Mouse (Mus musculus): ENCODE measurements around the gene Rrp8.

DNA sequence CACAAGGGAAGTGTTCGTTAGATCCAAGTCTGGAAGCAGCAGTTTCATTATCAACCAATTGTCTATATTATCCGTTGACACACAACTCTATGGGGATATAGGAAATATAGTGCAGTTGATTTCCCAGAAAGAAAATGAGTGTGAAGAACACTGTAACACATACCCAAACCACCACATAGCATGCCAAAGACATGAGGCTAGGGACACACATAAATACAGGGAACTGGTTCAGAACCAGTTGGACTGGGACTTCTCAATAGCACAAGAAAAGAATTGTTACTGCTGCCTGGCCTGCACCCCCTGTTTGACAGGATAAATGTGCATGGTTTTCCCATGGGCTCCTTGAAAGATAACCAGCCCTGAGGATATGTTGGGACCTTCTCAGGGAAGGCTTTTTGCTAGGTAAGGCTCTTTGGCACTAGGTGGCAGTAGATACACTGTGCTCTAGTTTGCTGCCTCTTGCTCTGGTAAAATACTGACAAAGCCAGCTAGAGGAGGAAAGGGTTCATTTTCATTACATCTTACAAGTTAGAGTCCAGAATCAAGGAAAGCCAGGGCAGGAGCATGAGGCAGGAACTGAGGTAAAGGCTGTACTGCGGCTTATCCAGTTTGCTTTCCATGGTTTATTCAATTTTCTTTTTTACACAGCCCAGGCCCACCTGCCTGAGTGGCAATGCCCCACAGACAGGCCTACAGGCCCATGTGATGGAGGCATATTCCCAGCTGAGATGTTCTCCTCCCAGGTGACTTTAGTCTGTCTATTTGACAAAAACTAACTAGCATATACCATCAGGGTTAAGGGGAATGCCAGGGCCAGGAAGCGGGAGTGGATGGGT lies 10.8 kb downstream of the Rrp8 start:
- TF ChIP-seq EP300 (IDR thresholded peaks at IDR 0.05; ENCODE audit: low read depth), result no peak
- peak; percentile 83 for TF ChIP-seq CTCF (IDR thresholded peaks at IDR 0.05; ENCODE audit: low read depth)
